Mouse (Mus musculus): ENCODE measurements around the gene Hbs1l. TPM values are rescaled to one million over a fixed set of nuclear protein-coding genes. Genes with fewer than 3 reads are reported as not detected.

Gene Hbs1l
- polyA plus RNA-seq, 1 experiment from 2014 or later: 92.5 TPM

DNA sequence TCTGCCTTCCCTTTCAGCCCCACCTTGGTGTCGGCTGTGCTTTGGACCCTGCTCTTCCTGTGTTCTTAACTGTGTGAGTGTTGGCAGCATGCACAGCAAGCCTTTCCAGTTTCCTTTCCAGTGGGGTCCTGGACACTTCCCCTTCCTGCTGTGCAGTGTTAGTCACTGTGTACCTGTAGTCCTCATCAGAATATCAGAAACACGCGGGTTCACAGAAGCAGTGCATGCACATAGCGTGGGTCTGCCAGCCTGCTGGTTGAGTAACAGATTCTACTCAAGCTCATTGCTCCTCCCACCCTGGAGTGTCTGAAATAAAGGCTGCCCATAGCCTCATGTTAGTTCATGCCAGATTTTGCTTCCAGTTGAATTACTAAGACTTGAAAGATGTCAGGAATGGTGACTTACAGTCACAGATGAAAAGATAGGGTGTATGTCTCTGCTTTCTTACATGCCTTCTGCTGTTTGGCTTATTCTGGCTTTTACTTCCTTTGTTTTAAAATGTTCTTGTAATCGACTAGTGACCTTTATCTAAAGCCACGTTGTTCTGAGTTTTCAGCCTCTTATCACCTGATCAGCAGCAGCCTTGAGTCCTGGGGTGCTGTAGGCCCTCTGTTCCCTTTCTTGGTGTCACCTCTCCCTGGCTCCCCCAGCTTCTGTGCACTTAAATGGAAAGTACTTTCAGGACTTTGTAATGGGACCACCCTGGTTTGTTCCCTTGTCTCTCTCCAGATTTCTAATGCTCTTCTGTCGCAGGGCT, 38.7 kb downstream of the Hbs1l start:
- Histone ChIP-seq H3K4me2 (no peak overlapping the region), H3K9ac (no peak overlapping the region), H3K4me1 (ENCODE audit: insufficient read depth) (no peaks in the 10 kb centered on the region), H3K4me3 (ENCODE audit: low read depth, low read length) (no peak overlapping the region), H3K36me3 (ENCODE audit: insufficient read depth) (peaks cover 49% of the 10 kb centered on the region), H3K9me3 (ENCODE audit: low read depth, low read length) (no peaks in the 10 kb centered on the region), H3K27me3 (ENCODE audit: insufficient read depth, low read length) (no peaks in the 10 kb centered on the region), H3K27ac (ENCODE audit: low read depth) (no peak overlapping the region)
- no peak for DNase-seq
- WGBS: 69% methylated on average over 7 of the region's 7 CpGs
- no peak for ATAC-seq (ENCODE audit: insufficient read depth)
- no peak for TF ChIP-seq CTCF (IDR thresholded peaks at IDR 0.05; ENCODE audit: low read depth)

DNA sequence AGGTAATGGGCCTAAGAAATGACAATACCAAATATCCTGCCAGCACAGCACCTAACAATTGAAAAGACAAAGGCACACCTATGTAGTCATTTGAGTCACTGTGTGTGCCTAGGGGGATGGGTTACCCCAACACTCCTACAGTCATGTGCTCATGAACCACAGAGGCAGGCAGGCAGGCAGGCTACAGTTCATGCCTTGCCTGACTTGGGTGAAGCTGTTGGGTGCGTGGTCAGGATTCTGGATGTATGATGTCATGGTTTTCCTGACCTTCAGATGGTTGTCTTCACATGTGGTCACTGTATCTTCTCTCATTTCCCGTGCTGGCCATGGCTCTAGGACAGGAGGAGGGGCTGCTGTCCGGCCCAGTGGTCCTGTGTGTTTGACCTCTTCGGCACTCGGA, 39.8 kb downstream of the Hbs1l start:
- Histone ChIP-seq H3K4me3 (ENCODE audit: low read depth, low read length) (no peak overlapping the region), H3K9me3 (ENCODE audit: low read depth, low read length) (no peaks in the 10 kb centered on the region), H3K4me2 (no peak overlapping the region), H3K27ac (ENCODE audit: low read depth) (no peak overlapping the region), H3K4me1 (ENCODE audit: insufficient read depth) (no peaks in the 10 kb centered on the region), H3K27me3 (ENCODE audit: insufficient read depth, low read length) (no peaks in the 10 kb centered on the region), H3K36me3 (ENCODE audit: insufficient read depth) (peaks cover 47% of the 10 kb centered on the region), H3K9ac (no peak overlapping the region)
- DNase-seq (no peak), ATAC-seq (ENCODE audit: insufficient read depth) (no peak)
- WGBS: 88% methylated on average over 5 of the region's 5 CpGs
- TF ChIP-seq CTCF (IDR thresholded peaks at IDR 0.05; ENCODE audit: low read depth): no peak

DNA sequence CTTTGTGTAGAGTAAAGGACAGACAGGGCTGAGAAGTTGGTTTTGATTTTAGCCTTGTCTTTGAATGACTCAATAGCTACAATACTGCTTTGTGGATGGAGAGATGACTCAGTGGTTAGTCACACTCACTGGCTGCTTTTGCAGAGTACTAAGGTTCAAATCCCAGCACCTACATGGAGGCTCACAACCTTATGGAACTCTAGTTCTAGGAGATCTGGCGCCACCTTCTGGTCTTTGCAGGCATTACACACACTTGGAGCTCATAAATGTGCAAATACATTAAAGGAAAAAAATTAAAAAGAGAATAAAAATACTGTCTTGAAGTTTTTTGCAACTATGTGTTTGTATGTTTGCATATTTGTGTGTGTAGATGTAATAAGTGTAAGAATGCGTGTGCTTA, 41.4 kb downstream of the Hbs1l start:
- Histone ChIP-seq H3K4me2 (no peak overlapping the region), H3K27me3 (ENCODE audit: insufficient read depth, low read length) (no peaks in the 10 kb centered on the region), H3K36me3 (ENCODE audit: insufficient read depth) (peaks cover 49% of the 10 kb centered on the region), H3K9me3 (ENCODE audit: low read depth, low read length) (no peaks in the 10 kb centered on the region), H3K9ac (no peak overlapping the region), H3K4me3 (ENCODE audit: low read depth, low read length) (no peak overlapping the region), H3K4me1 (ENCODE audit: insufficient read depth) (no peaks in the 10 kb centered on the region), H3K27ac (ENCODE audit: low read depth) (no peak overlapping the region)
- WGBS: 60% methylated on average over 2 of the region's 2 CpGs
- DNase-seq: peak; percentile 56
- peak; percentile 54 for TF ChIP-seq CTCF (IDR thresholded peaks at IDR 0.05; ENCODE audit: low read depth)
- no peak for ATAC-seq (ENCODE audit: insufficient read depth)

DNA sequence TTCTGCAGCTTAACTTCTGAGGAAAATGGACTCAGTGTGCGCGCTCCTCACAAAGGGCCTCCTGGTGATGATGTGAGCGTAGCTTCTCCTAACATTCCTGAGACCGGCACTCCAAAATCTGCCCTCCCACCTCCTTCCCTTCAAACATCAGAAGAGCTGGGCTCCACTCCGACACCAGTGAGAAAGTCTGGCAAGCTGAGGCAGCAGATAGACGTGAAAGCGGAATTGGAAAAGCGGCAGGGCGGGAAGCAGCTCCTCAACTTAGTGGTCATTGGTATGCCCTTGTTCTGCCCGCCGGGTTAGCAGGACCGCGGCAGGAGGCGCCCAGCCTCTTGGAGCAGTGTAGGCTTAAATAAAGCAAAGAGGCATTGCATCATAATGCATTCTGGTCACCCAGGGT, 45.9 kb downstream of the Hbs1l start:
- no peak overlapping the region for H3K27ac ChIP-seq (ENCODE audit: low read depth)
- DNase-seq (no peak), ATAC-seq (ENCODE audit: insufficient read depth) (no peak)
- no peaks in the 10 kb centered on the region for H3K4me1 ChIP-seq (ENCODE audit: insufficient read depth)
- H3K36me3 ChIP-seq (ENCODE audit: insufficient read depth): peaks cover 50% of the 10 kb centered on the region
- no peak for TF ChIP-seq CTCF (IDR thresholded peaks at IDR 0.05; ENCODE audit: low read depth)
- H3K4me3 ChIP-seq (ENCODE audit: low read depth, low read length): no peak overlapping the region
- H3K27me3 ChIP-seq (ENCODE audit: insufficient read depth, low read length): no peaks in the 10 kb centered on the region
- WGBS: 86% methylated on average over 14 of the region's 14 CpGs
- H3K9me3 ChIP-seq (ENCODE audit: low read depth, low read length): no peaks in the 10 kb centered on the region
- no peak overlapping the region for H3K4me2 ChIP-seq
- no peak overlapping the region for H3K9ac ChIP-seq

DNA sequence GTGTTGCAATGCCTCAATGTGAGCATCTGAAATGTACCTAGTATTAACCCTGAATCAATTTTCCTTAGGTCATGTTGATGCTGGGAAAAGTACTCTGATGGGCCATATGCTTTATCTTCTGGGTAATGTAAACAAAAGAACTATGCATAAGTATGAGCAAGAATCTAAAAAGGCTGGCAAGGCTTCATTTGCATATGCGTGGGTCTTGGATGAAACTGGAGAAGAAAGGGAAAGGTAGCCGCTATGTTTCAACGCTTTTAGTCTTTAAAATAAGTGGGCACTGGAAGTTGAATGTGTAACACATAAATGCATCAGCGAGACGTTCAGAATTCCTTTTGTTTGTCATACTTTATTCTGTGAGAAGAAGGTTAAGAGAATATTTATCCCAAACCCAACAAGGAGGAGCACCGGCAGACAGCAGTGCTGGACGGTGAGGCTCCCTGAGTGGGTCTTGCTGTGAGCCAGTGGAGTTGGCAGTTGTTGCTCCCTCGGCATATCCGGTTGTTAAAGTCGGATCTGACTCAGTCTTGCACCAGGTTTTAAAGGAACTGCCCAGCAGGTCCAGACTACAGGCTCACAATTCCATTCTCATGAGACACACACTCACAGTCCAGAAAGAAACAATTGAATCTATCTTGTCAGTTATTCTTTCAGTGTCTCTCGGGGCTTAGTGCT, 46.7 kb downstream of the Hbs1l start:
- DNase-seq (no peak), ATAC-seq (ENCODE audit: insufficient read depth) (no peak)
- Histone ChIP-seq H3K4me1 (ENCODE audit: insufficient read depth) (no peaks in the 10 kb centered on the region), H3K4me3 (ENCODE audit: low read depth, low read length) (no peak overlapping the region), H3K4me2 (no peak overlapping the region), H3K27ac (ENCODE audit: low read depth) (no peak overlapping the region), H3K9me3 (ENCODE audit: low read depth, low read length) (no peaks in the 10 kb centered on the region), H3K9ac (no peak overlapping the region), H3K27me3 (ENCODE audit: insufficient read depth, low read length) (no peaks in the 10 kb centered on the region), H3K36me3 (ENCODE audit: insufficient read depth) (peaks cover 51% of the 10 kb centered on the region)
- TF ChIP-seq CTCF (IDR thresholded peaks at IDR 0.05; ENCODE audit: low read depth): no peak
- WGBS: 90% methylated on average over 11 of the region's 11 CpGs

DNA sequence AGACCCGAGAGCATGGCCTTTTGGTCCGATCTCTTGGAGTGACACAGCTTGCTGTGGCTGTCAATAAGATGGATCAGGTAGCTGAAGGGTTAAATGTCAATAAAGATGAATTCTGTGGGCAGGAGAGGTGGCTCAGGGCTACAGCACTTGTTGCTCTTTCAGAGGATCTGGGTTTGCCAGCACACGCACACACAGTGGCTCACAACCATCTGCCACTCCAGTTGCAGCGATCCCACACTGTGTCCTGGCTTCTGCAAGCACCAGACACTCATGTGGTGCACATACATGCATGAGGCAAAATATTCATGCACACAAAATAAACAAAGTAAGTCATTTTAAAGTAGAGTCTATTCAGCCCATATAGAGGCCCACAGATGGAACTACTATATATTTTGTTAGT, 51.6 kb downstream of the Hbs1l start:
- Histone ChIP-seq H3K9me3 (ENCODE audit: low read depth, low read length) (no peaks in the 10 kb centered on the region), H3K4me3 (ENCODE audit: low read depth, low read length) (no peak overlapping the region), H3K27me3 (ENCODE audit: insufficient read depth, low read length) (no peaks in the 10 kb centered on the region), H3K4me1 (ENCODE audit: insufficient read depth) (no peaks in the 10 kb centered on the region), H3K9ac (no peak overlapping the region), H3K36me3 (ENCODE audit: insufficient read depth) (peaks cover 51% of the 10 kb centered on the region), H3K4me2 (no peak overlapping the region), H3K27ac (ENCODE audit: low read depth) (no peak overlapping the region)
- 83% methylated on average over 4 of the region's 4 CpGs for WGBS
- TF ChIP-seq CTCF (IDR thresholded peaks at IDR 0.05; ENCODE audit: low read depth): no peak
- DNase-seq: no peak
- no peak for ATAC-seq (ENCODE audit: insufficient read depth)

DNA sequence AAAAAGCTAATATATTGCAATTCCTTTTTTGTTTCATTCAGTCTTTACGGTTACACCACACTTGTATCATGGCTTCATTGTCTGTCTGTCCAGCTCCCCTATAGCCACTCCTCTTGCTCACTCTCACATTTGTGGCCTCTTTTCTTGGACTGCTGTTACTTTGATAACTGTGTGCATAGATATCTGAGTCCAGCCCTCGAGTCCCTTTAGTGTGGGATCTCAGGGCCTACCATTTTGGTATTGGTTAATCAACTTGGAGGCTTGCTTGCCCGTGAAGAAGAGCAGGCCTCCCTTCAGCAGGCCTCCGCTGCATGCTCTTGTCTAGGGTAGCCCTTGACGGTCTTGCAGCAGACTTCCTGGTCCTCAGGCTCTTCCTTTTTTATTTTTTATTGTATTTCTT, 53.7 kb downstream of the Hbs1l start:
- no peaks in the 10 kb centered on the region for H3K27me3 ChIP-seq (ENCODE audit: insufficient read depth, low read length)
- TF ChIP-seq CTCF (IDR thresholded peaks at IDR 0.05; ENCODE audit: low read depth): no peak
- no peak overlapping the region for H3K27ac ChIP-seq (ENCODE audit: low read depth)
- no peak overlapping the region for H3K9ac ChIP-seq
- DNase-seq (no peak), ATAC-seq (ENCODE audit: insufficient read depth) (no peak)
- WGBS: 93% methylated on average over 5 of the region's 5 CpGs
- no peak overlapping the region for H3K4me2 ChIP-seq
- no peaks in the 10 kb centered on the region for H3K4me1 ChIP-seq (ENCODE audit: insufficient read depth)
- no peaks in the 10 kb centered on the region for H3K9me3 ChIP-seq (ENCODE audit: low read depth, low read length)
- peaks cover 62% of the 10 kb centered on the region for H3K36me3 ChIP-seq (ENCODE audit: insufficient read depth)
- no peak overlapping the region for H3K4me3 ChIP-seq (ENCODE audit: low read depth, low read length)

Data from lung, embryonic 14.5 days (tissue).